Mouse (Mus musculus): ENCODE results near the gene Fat2. TPM values are rescaled to one million over a fixed set of nuclear protein-coding genes. Genes with fewer than 3 reads are reported as not detected.

Gene Fat2
- polyA plus RNA-seq, 1 experiment from 2014 or later, result 0.10 TPM

GRCm38 (mm10) chr11:55364662-55365061 is 28.3 kb upstream of the Fat2 start:
- Histone ChIP-seq H3K4me1 (no peaks in the 10 kb centered on the region), H3K9me3 (replicated peaks) (no peaks in the 10 kb centered on the region), H3K27ac (no peak overlapping the region), H3K4me3 (no peak overlapping the region), H3K36me3 (no peaks in the 10 kb centered on the region), H3K4me2 (replicated peaks) (no peak overlapping the region), H3K9ac (no peak overlapping the region), H3K27me3 (no peaks in the 10 kb centered on the region)
- no peak for ATAC-seq (ENCODE audit: low FRiP score)
- WGBS, result 82% methylated on average over 3 of the region's 3 CpGs

DNA sequence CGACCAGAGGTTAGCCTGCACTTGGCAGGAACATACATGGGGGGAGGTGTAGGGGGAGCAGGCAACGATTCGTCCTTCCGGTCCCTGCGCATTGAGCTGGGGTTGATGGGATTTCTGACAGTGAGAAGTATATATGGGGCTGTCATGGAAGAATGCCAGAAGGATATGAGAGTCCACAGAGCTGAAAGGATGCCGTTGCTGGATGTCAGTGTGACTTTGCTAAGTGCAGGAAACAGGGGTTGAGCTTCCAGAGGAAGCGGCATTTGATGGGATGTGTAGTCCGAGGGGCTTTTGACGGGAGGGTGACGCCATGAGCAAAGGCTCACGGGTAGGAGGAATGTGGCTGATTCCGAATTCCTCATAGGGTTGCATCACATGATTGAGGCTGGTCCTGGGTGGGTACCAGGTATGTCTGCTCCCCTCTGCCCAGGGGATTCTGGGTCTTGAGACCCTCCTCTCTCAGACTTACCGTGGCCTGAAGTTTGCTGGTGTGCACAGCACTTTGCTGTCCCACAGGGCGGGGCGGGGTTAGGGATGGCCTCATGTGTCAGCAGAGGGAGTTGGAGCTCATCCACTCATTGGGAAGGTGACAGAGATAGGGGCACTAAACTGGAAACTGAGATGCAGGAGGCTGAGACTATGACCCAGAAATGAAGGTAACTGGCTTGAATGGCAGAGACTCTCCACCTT is 21.9 kb upstream of the Fat2 start:
- 78% methylated on average over 15 of the region's 15 CpGs for WGBS
- Histone ChIP-seq H3K4me1 (no peaks in the 10 kb centered on the region), H3K27ac (no peak overlapping the region), H3K9me3 (replicated peaks) (no peaks in the 10 kb centered on the region), H3K9ac (no peak overlapping the region), H3K36me3 (no peaks in the 10 kb centered on the region), H3K27me3 (no peaks in the 10 kb centered on the region), H3K4me3 (no peak overlapping the region), H3K4me2 (replicated peaks) (no peak overlapping the region)
- ATAC-seq (ENCODE audit: low FRiP score), result no peak

DNA sequence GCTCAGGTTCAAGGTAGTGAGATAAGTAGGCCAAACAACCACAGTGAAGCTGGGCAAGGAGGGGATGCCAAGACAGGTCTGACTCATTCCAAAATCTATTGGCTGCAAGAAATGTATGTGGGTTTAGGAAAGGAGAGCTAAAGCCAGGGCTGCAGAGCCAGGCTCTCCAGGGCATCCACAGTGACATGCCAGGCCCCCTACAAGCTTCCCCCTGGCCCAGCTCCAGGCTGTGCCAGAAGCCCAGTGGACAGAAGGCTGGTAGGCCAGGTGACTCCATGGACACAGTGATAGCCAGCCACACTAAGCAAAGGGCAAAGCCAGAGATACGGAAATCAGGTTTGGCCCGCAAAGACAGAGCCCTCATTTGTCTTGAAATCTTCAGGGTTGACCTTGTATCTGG is 20.5 kb upstream of the Fat2 start:
- Histone ChIP-seq H3K4me3 (no peak overlapping the region), H3K27me3 (no peaks in the 10 kb centered on the region)
- 78% methylated on average over 2 of the region's 2 CpGs for WGBS

GRCm38 (mm10) chr11:55341961-55342371 is 5.6 kb upstream of the Fat2 start:
- Histone ChIP-seq H3K36me3 (no peaks in the 10 kb centered on the region), H3K4me2 (replicated peaks) (no peak overlapping the region), H3K9ac (no peak overlapping the region), H3K9me3 (replicated peaks) (no peaks in the 10 kb centered on the region), H3K27ac (no peak overlapping the region), H3K27me3 (no peaks in the 10 kb centered on the region), H3K4me1 (no peaks in the 10 kb centered on the region), H3K4me3 (no peak overlapping the region)
- 71% methylated on average over 11 of the region's 11 CpGs for WGBS
- ATAC-seq (ENCODE audit: low FRiP score), result no peak

More for the DNA sequence above, 20.5 kb upstream of the Fat2 start:
- H3K4me1 ChIP-seq, result no peaks in the 10 kb centered on the region
- ATAC-seq (ENCODE audit: low FRiP score), result no peak
- H3K36me3 ChIP-seq, result no peaks in the 10 kb centered on the region
- H3K4me2 ChIP-seq (replicated peaks), result no peak overlapping the region
- H3K9me3 ChIP-seq (replicated peaks), result no peaks in the 10 kb centered on the region
- H3K27ac ChIP-seq, result no peak overlapping the region
- H3K9ac ChIP-seq, result no peak overlapping the region

GRCm38 (mm10) chr11:55340789-55341188 is 4.4 kb upstream of the Fat2 start:
- WGBS, result 81% methylated on average over 2 of the region's 2 CpGs
- no peak overlapping the region for H3K4me3 ChIP-seq
- H3K4me2 ChIP-seq (replicated peaks), result no peak overlapping the region
- no peaks in the 10 kb centered on the region for H3K4me1 ChIP-seq
- no peak overlapping the region for H3K27ac ChIP-seq
- ATAC-seq (ENCODE audit: low FRiP score), result no peak
- H3K36me3 ChIP-seq, result no peaks in the 10 kb centered on the region
- no peaks in the 10 kb centered on the region for H3K9me3 ChIP-seq (replicated peaks)
- no peak overlapping the region for H3K9ac ChIP-seq
- no peaks in the 10 kb centered on the region for H3K27me3 ChIP-seq

GRCm38 (mm10) chr11:55337032-55337769 is 837 bp upstream of the Fat2 start:
- Histone ChIP-seq H3K27me3 (no peaks in the 10 kb centered on the region), H3K9ac (no peak overlapping the region), H3K27ac (no peak overlapping the region), H3K4me1 (no peaks in the 10 kb centered on the region), H3K9me3 (replicated peaks) (no peaks in the 10 kb centered on the region), H3K4me2 (replicated peaks) (no peak overlapping the region), H3K4me3 (no peak overlapping the region), H3K36me3 (no peaks in the 10 kb centered on the region)
- WGBS, result 89% methylated on average over 5 of the region's 5 CpGs
- no peak for ATAC-seq (ENCODE audit: low FRiP score)

DNA sequence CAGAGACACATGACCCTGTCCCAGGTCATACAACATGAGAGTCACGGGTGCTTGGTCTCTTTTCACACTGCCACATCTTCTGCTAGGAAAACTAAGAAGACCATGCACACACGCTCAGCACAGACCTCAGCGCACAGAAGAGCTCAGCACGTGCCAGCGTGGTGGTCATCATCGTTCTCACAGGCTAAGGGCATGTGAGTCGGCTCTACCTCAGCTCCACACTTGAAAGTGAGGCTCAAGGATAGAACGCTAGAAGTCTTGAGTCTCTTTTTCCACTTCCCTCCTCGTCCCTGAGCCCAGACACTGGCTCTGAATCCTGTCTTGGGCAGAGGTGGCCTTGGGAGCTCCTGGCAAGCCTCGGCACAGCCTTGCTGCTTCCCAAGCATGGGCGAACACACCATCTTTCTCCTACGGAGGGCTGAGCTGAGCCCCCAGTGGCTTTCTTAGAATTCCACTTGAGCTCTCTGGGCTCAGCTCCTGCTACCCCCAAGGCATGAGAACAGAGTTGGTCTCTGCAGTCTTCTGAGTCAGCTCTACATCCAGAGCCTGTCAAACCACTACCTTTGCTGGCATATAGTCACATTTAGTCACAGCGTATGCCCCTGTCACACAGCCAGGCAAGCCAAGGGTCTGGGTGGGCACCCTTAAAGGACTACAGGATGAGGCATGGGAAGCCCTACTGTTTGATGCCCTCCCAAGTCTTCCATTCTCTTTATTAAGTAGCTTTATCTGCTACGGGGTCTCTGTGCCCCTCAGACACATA is 869 bp downstream of the Fat2 start:
- Histone ChIP-seq H3K4me3 (no peak overlapping the region), H3K27me3 (no peaks in the 10 kb centered on the region), H3K9ac (no peak overlapping the region), H3K9me3 (replicated peaks) (no peaks in the 10 kb centered on the region), H3K4me1 (no peaks in the 10 kb centered on the region), H3K36me3 (no peaks in the 10 kb centered on the region), H3K4me2 (replicated peaks) (no peak overlapping the region), H3K27ac (no peak overlapping the region)
- no peak for ATAC-seq (ENCODE audit: low FRiP score)
- 87% methylated on average over 14 of the region's 14 CpGs for WGBS

DNA sequence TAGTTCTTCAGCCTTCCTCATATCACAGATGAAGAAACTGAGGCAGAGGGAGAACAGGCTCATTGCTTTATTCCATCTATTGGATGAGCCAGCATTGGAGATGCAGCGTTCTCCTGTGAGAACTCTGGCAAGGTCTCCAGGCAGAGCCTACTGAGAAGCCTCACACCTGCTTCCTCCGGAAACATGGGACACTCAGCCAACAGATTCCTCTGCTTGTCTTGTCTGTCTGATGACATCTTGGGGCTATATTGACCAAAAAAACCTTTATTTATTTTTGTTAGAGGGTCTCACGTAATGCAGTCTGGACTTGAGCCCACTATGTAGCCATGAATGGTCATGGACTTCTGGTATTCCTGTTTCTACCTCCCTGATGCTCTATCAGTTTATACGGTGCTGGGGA is 1.8 kb downstream of the Fat2 start:
- no peak overlapping the region for H3K9ac ChIP-seq
- no peak overlapping the region for H3K27ac ChIP-seq
- H3K27me3 ChIP-seq, result no peaks in the 10 kb centered on the region
- H3K4me2 ChIP-seq (replicated peaks), result no peak overlapping the region
- ATAC-seq (ENCODE audit: low FRiP score), result no peak
- H3K4me1 ChIP-seq, result no peaks in the 10 kb centered on the region
- no peaks in the 10 kb centered on the region for H3K9me3 ChIP-seq (replicated peaks)
- H3K36me3 ChIP-seq, result no peaks in the 10 kb centered on the region
- WGBS, result 92% methylated on average over 4 of the region's 4 CpGs
- no peak overlapping the region for H3K4me3 ChIP-seq

DNA sequence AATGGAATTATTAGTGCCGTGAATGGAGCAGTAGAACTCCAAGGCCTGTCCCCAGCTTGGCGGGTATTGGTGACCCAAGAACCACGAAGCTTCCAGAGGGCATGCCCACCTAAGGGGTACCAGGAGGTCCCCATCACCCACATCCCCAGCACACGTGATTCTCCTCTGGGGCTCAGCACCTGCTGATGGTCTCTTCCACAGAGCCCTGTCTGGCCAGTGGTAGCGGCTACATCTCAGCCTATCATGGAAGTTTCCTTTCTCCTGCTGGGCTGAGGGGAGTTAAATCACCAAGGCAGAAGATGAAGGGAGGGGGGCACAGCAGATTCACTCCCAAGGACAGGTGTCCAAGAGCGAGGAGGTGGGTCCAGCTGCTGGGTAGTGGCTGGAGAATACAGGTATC is 2.3 kb downstream of the Fat2 start:
- Histone ChIP-seq H3K36me3 (no peaks in the 10 kb centered on the region), H3K4me3 (no peak overlapping the region), H3K4me2 (replicated peaks) (no peak overlapping the region), H3K9me3 (replicated peaks) (no peaks in the 10 kb centered on the region), H3K27ac (no peak overlapping the region), H3K4me1 (no peaks in the 10 kb centered on the region), H3K27me3 (no peaks in the 10 kb centered on the region), H3K9ac (no peak overlapping the region)
- ATAC-seq (ENCODE audit: low FRiP score), result no peak
- WGBS, result 81% methylated on average over 6 of the region's 6 CpGs

DNA sequence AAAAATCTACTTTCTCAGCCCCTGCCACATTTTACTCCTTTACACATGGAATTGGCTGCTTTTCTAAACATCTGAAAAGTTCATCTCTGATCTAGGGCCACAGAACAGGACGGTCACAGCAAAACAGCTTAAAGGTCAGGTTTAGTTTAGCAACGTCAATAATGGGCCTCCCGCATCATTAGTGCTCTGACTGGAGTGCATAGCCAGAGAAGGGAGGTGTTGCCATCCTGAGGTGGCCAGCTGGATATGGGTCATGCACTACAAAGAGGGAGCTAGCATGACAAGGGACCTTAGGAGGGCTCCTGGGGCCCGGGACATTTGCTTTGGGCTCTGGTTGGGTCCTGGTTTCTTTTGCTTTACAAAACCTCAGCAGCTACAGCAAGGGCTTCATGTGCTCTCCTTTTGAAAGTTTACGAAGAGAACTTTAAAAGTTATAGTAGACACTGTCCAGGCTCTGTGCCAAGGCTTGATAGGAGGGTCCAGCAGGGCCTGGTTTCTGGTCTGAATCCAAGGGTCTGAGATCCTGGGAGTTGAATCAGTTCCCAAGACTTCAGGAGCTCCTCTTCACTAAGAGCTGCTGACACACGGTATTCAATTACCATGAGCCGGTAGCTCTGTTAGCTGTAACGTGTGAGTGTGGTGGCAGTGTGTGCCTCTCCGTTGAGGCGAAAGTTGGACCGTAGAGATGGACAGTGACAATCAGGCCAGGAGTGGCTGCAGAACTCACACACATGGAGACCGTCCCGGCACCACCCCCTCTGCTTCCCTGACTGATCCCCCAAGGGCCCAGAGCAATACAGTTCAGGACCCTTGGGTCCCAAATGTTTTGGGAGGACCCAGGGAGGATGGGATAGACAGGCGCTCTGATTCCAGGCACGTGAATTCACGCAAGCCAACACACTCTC is 6.2 kb downstream of the Fat2 start:
- WGBS, result 80% methylated on average over 16 of the region's 16 CpGs
- ATAC-seq (ENCODE audit: low FRiP score), result no peak
- no peak overlapping the region for H3K4me3 ChIP-seq

GRCm38 (mm10) chr11:55327558-55328409 is 8.6 kb downstream of the Fat2 start:
- no peak overlapping the region for H3K9ac ChIP-seq
- no peak overlapping the region for H3K27ac ChIP-seq
- no peaks in the 10 kb centered on the region for H3K9me3 ChIP-seq (replicated peaks)
- no peak for ATAC-seq (ENCODE audit: low FRiP score)
- H3K4me1 ChIP-seq, result peaks cover 4% of the 10 kb centered on the region; the same call in 1 of the 2 replicates
- whole genome bisulfite sequencing, result 86% methylated on average over 9 of the region's 9 CpGs
- no peak overlapping the region for H3K4me2 ChIP-seq (replicated peaks)
- H3K4me3 ChIP-seq, result no peak overlapping the region
- H3K36me3 ChIP-seq, result no peaks in the 10 kb centered on the region
- H3K27me3 ChIP-seq, result no peaks in the 10 kb centered on the region

More for the DNA sequence above, 6.2 kb downstream of the Fat2 start:
- no peaks in the 10 kb centered on the region for H3K36me3 ChIP-seq
- H3K4me2 ChIP-seq (replicated peaks), result no peak overlapping the region
- H3K9ac ChIP-seq, result no peak overlapping the region
- H3K9me3 ChIP-seq (replicated peaks), result no peaks in the 10 kb centered on the region
- peaks cover 4% of the 10 kb centered on the region; the same call in 1 of the 2 replicates for H3K4me1 ChIP-seq
- no peak overlapping the region for H3K27ac ChIP-seq
- no peaks in the 10 kb centered on the region for H3K27me3 ChIP-seq
